Mouse (Mus musculus): ENCODE measurements at regions not wholly inside any gene's neighbourhood (a gene's known extent, or its start where the extent isn't known, plus 50 kb on each side); places are given as distances from the start of the nearest gene placed in this dataset.

DNA sequence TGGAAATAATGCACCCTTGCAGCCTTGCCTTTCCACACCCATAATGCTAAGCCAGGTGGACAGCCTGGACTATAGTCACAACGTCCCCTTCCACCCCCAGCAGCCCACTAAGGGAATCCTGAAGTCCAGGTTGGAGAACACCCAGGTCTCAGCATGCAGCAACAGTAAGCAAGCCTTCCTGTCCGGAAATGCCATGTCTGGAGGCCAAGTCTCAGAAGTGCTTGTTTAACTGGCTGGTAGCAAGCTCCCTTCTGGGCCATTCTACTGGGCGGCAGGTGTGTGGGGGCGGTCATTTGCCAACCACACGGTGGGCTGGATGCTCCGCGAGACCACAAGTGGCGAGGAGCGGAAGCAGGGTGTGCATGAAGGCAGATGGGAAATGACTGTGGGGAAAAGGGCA is 137.3 kb upstream of the 1700016C15Rik start:
- Histone ChIP-seq H3K27me3 (replicated peaks) (no peaks in the 10 kb centered on the region), H3K4me3 (replicated peaks in 1 of 3; ENCODE audit: low read depth in 2 of 3, low read length in 2 of 3, poor library complexity in 1 of 3) (no peak overlapping the region), H3K9ac (ENCODE audit: insufficient read depth, low read depth) (no peak overlapping the region), H3K4me2 (ENCODE audit: insufficient read depth, low read depth, poor library complexity, severe bottlenecking) (no peak overlapping the region), H3K27ac (ENCODE audit: insufficient read depth, low read depth) (no peak overlapping the region), H3K9me3 (replicated peaks; ENCODE audit: low read length) (no peaks in the 10 kb centered on the region), H3K4me1 (ENCODE audit: control insufficient read depth in 1 of 2, insufficient read depth in 2 of 2) (peaks cover 0 to 6% of the 10 kb centered on the region in 2 experiments; a peak in 1 of 4 replicates), H3K36me3 (replicated peaks in 1 of 2; ENCODE audit: control insufficient read depth in 1 of 2, insufficient read depth in 1 of 2, low read length in 1 of 2) (no peaks in the 10 kb centered on the region), H3K79me2 (replicated peaks; ENCODE audit: control insufficient read depth, extremely low read depth, insufficient read depth, poor library complexity, severe bottlenecking) (no peaks in the 10 kb centered on the region)
- in situ Hi-C loops (cut with MboI; ENCODE audit: low pct_ligation_motif_present, low pct_unique_long_range_greater_than_20kb, low sequenced_read_pairs) (no loop called here), dilution Hi-C loops (cut with MboI; ENCODE audit: extremely low pct_ligation_motif_present, extremely low pct_unique_long_range_greater_than_20kb, low sequenced_read_pairs) (no loop called here)
- no peak for DNase-seq (ENCODE audit: extremely low read depth)
- no peak for TF ChIP-seq MEF2A (IDR thresholded peaks at IDR 0.05; ENCODE audit: borderline replicate concordance, low read depth, low read length)
- no peak for TF ChIP-seq PAX5 (IDR thresholded peaks at IDR 0.05; ENCODE audit: low read length)
- TF ChIP-seq JUND (conservative IDR thresholded peaks at IDR 0.05; ENCODE audit: low read depth, low read length) = no peak
- TF ChIP-seq POLR2A (IDR thresholded peaks at IDR 0.05; ENCODE audit: low read depth, low read length) = no peak
- no peak for TF ChIP-seq POLR2AphosphoS2 (IDR thresholded peaks at IDR 0.05; ENCODE audit: low read depth, low read length)
- no peak for TF ChIP-seq GABPA (IDR thresholded peaks at IDR 0.05; ENCODE audit: insufficient replicate concordance, low read depth, low read length)
- TF ChIP-seq JUN (IDR thresholded peaks at IDR 0.05; ENCODE audit: insufficient read depth, low read depth, low read length) = no peak
- TF ChIP-seq TBP (conservative IDR thresholded peaks at IDR 0.05; ENCODE audit: low read depth, low read length) = no peak

DNA sequence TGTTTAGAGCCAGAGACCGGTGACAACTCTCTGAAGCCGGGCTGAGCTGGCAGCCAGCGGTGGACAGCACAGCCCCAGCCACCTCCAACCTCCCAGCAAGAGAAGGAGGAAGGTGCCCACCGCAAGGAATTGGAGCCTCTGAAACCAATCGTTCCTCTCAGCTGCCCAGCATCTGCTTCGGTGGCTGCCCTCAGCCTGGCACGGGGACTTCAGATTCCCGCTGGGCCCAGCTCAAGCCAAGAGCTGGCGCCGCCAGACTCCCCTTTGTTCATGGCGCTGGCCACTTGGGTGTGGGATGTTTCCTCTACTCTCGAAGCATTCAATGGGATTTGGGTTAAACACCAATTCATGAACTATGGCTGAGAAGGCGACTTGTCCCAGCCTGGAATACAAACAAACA is 135.3 kb upstream of the 1700016C15Rik start:
- peaks cover 0 to under 1% of the 10 kb centered on the region in 2 experiments; a peak in 1 of 4 replicates for H3K4me1 ChIP-seq (ENCODE audit: control insufficient read depth in 1 of 2, insufficient read depth in 2 of 2)
- in situ Hi-C loops (cut with MboI; ENCODE audit: low pct_ligation_motif_present, low pct_unique_long_range_greater_than_20kb, low sequenced_read_pairs) (no loop called here), dilution Hi-C loops (cut with MboI; ENCODE audit: extremely low pct_ligation_motif_present, extremely low pct_unique_long_range_greater_than_20kb, low sequenced_read_pairs) (no loop called here)
- no peak overlapping the region for H3K27ac ChIP-seq (ENCODE audit: insufficient read depth, low read depth)
- H3K9ac ChIP-seq (ENCODE audit: insufficient read depth, low read depth) = no peak overlapping the region
- no peak for DNase-seq (ENCODE audit: extremely low read depth)
- no peak overlapping the region for H3K4me2 ChIP-seq (ENCODE audit: insufficient read depth, low read depth, poor library complexity, severe bottlenecking)
- TF ChIP-seq EP300 (IDR thresholded peaks at IDR 0.05; ENCODE audit: low read length) (no peak), ZNF384 (IDR thresholded peaks at IDR 0.05; ENCODE audit: low read depth, low read length) (no peak), MAX (IDR thresholded peaks at IDR 0.05; ENCODE audit: low read length) (no peak), NELFE (IDR thresholded peaks at IDR 0.05; ENCODE audit: low read depth, low read length) (no peak), HCFC1 (IDR thresholded peaks at IDR 0.05; ENCODE audit: low read depth, low read length) (no peak), SIN3A (IDR thresholded peaks at IDR 0.05; ENCODE audit: low read length) (no peak), E2F4 (IDR thresholded peaks at IDR 0.05; ENCODE audit: insufficient replicate concordance, low read depth, low read length) (no peak), RCOR1 (conservative IDR thresholded peaks at IDR 0.05; ENCODE audit: low read depth, low read length) (no peak), ETS1 (conservative IDR thresholded peaks at IDR 0.05; ENCODE audit: low read depth, low read length) (no peak), USF2 (conservative IDR thresholded peaks at IDR 0.05; ENCODE audit: low read depth, low read length) (no peak), UBTF (IDR thresholded peaks at IDR 0.05; ENCODE audit: low read depth, low read length) (no peak), BHLHE40 (IDR thresholded peaks at IDR 0.05; ENCODE audit: low read depth, low read length) (no peak), MXI1 (IDR thresholded peaks at IDR 0.05; ENCODE audit: low read depth, low read length) (no peak), CHD1 (IDR thresholded peaks at IDR 0.05; ENCODE audit: low read depth, low read length) (no peak), MYC (IDR thresholded peaks at IDR 0.05; ENCODE audit: low read depth, low read length) (no peak)
- H3K36me3 ChIP-seq (replicated peaks in 1 of 2; ENCODE audit: control insufficient read depth in 1 of 2, insufficient read depth in 1 of 2, low read length in 1 of 2) = no peaks in the 10 kb centered on the region
- no peaks in the 10 kb centered on the region for H3K9me3 ChIP-seq (replicated peaks; ENCODE audit: low read length)
- H3K79me2 ChIP-seq (replicated peaks; ENCODE audit: control insufficient read depth, extremely low read depth, insufficient read depth, poor library complexity, severe bottlenecking) = no peaks in the 10 kb centered on the region
- H3K4me3 ChIP-seq (replicated peaks in 1 of 3; ENCODE audit: low read depth in 2 of 3, low read length in 2 of 3, poor library complexity in 1 of 3) = no peak overlapping the region
- no peaks in the 10 kb centered on the region for H3K27me3 ChIP-seq (replicated peaks)

All from CH12.LX (cell line).